Mouse (Mus musculus) megakaryocyte, embryonic 14.5 days (primary cell): Measurements from ENCODE around the gene Rbm8a. TPM values are rescaled to one million over a fixed set of nuclear protein-coding genes. Genes with fewer than 3 reads are reported as not detected.

ENCODE experiments used
- H3K27me3 ChIP-seq: replicated peaks from 2 replicates; pipeline ENCODE3; 2012; ENCODE audit warnings: inconsistent platforms
- H3K36me3 ChIP-seq: replicated peaks from 2 replicates; pipeline ENCODE3; 2012; ENCODE audit warnings: low read length, inconsistent platforms, mixed read lengths
- H3K4me1 ChIP-seq: 2 replicates; pipeline ENCODE4 v1.6.1; 2012; ENCODE audit warnings: inconsistent platforms
- H3K4me3 ChIP-seq: replicated peaks from 2 replicates; pipeline ENCODE3; 2012; ENCODE audit warnings: moderate library complexity, mild to moderate bottlenecking, inconsistent platforms
- H3K9me3 ChIP-seq: 2 replicates; pipeline ENCODE4 v1.6.1; 2012; ENCODE audit warnings: inconsistent platforms
- FLI1 ChIP-seq: IDR thresholded peaks from 2 replicates; pipeline ENCODE4 v1.6.1; 2012; ENCODE audit warnings: low read length, inconsistent platforms, mixed read lengths
- GATA1 ChIP-seq: IDR thresholded peaks from 3 replicates; pipeline ENCODE4 v1.6.1; 2012; ENCODE audit warnings: mixed read lengths, low read length, inconsistent platforms, borderline replicate concordance
- polyA plus RNA-seq: library from polyadenylated mRNA; stranded (reverse); fragments of >175 nt; gene quantifications from 2 replicates; pipeline ENCODE4 v1.2.3, GENCODE M21; 2012; ENCODE audit warnings: low replicate concordance; ENCODE audit not compliant: insufficient read depth

The Rbm8a gene
- polyA plus RNA-seq, 1 experiment, result 112 TPM

DNA sequence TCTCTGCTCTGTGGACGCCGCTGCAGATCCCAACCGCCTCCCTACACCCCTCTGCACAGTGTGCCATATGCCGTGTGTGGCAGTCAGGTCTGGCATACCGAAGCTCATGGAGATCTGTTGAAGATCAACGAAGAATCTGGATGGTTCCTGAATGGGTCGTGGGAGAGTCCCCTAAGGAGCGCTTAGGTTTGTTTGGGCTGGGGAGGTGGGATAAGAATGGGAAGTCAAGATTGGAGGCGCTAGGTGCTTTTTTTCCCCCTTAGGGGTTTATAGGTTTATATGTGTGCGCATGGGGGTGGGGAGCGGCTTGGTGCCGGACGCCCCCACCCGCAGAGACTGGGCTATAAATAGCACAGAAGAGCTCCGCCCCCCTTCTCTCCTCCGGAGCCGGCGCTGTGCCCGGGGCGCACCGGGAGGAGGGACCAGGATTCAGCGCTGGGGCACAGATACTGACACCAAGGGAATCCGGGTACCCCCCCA, 33.5 kb upstream of the Rbm8a start, which contains the start of gene Ankrd34a:
Gene Ankrd34a (plus strand): TSS at position 409 of the 480 bp plus-strand sequence.
- peak within 1 kb of the TSS; percentile 91 for H3K4me3 ChIP-seq
- TF ChIP-seq FLI1 (no peak), GATA1 (no peak)
- peaks cover 76% of the 10 kb centered on the region for H3K4me1 ChIP-seq
- H3K9me3 ChIP-seq, result no peaks in the 10 kb centered on the region
- peaks cover 53% of the 10 kb centered on the region for H3K27me3 ChIP-seq
- H3K36me3 ChIP-seq, result no peaks in the 10 kb centered on the region

DNA sequence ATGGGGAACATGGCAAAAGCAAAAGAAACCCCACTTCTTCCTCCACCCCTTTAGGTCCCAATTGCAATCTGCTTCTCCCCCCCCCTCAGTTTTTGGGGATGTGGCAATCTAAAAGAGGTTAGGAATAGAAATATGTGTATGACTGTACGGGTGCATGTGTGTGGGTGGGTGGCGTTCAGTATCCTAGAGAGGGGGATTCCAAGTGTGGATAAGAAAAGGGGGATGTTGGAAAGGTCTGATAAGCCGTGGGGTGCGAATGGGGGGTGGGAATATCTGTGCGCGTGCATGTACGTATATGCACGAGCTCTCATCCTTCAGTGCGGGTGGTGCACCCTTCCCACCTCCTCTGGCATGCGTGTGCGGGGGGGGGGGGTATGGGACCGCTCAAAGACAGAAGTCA, 32.9 kb upstream of the Rbm8a start:
- no peaks in the 10 kb centered on the region for H3K9me3 ChIP-seq
- no peaks in the 10 kb centered on the region for H3K36me3 ChIP-seq
- H3K4me1 ChIP-seq, result peaks cover 81% of the 10 kb centered on the region
- H3K27me3 ChIP-seq, result peaks cover 54% of the 10 kb centered on the region
- peak overlapping the region; percentile 91 for H3K4me3 ChIP-seq
- TF ChIP-seq FLI1 (no peak), GATA1 (no peak)

DNA sequence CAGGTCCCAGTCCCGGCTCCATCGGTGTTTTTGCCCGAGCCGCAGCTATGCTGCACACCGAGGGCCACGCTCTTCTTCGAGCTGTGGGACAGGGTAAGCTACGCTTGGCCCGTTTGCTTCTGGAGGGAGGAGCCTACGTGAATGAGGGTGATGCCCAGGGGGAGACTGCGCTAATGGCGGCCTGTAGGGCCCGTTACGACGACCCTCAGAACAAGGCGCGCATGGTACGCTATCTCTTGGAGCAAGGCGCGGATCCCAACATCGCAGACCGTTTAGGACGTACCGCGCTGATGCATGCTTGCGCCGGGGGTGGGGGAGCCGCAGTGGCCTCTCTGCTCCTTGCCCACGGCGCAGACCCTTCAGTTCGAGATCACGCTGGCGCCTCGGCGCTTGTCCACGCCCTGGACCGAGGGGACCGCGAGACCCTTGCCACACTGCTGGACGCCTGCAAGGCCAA, 32.3 kb upstream of the Rbm8a start:
- peaks cover 79% of the 10 kb centered on the region for H3K4me1 ChIP-seq

DNA sequence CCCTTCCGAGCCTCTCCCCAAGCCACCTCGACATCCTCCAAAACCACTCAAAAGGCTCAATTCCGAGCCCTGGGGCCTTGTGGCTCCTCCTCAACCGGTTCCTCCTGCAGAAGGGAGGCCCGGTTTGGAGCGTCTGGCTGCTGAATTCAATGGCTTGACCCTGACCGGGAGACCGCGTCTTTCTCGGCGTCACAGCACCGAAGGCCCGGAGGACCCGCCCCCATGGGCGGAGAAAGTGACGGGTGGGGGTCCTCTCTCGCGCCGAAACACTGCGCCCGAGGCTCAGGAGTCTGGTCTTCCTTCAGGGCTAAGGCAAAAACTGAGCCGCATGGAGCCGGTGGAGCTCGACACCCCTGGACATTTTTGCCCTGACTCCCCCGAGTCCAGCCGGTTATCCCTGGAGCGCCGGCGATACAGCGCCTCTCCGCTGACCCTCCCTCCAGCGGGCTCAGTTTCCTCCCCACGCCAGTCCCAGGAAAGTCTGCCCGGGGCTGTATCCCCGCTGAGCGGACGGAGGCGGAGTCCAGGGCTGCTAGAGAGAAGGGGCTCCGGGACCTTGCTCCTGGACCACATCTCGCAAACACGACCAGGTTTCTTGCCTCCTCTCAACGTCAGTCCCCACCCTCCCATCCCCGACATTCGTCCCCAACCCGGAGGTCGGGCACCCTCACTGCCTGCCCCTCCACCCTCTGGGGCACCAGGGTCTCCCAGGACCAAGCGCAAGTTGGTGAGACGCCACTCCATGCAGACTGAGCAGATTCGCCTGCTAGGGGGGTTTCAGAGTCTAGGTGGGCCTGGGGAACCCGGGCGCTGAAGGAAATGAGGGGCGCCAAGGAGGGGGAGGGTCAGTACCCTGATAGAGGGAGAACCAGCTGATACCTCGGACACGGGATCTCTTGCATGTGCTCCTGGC, 31.3 kb upstream of the Rbm8a start:
- H3K4me3 ChIP-seq, result peak overlapping the region; percentile 91
- no peaks in the 10 kb centered on the region for H3K9me3 ChIP-seq
- TF ChIP-seq FLI1 (no peak), GATA1 (no peak)
- H3K27me3 ChIP-seq, result peaks cover 67% of the 10 kb centered on the region
- H3K4me1 ChIP-seq, result peaks cover 73% of the 10 kb centered on the region
- H3K36me3 ChIP-seq, result no peaks in the 10 kb centered on the region

More for the DNA sequence above, 32.3 kb upstream of the Rbm8a start:
- Histone ChIP-seq H3K36me3 (no peaks in the 10 kb centered on the region), H3K9me3 (no peaks in the 10 kb centered on the region), H3K4me3 (peak overlapping the region; percentile 91), H3K27me3 (peaks cover 59% of the 10 kb centered on the region)
- TF ChIP-seq FLI1 (no peak), GATA1 (no peak)

DNA sequence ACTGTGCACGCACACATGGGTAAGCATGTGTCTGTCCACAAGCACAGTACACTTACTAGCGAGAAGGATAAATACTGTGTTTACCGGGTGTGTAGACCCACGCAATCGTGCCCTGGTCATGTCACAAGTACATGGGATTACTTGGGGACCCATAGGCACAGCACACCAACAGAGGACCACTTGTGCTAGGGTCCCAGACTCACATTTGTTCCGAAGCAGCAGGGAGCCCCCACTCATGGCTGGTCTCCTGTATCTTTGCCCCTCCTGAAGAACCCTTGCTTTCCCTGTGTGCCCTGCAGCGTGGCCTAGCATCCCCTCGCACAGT, 30.7 kb upstream of the Rbm8a start:
- Histone ChIP-seq H3K9me3 (no peaks in the 10 kb centered on the region), H3K4me3 (peak overlapping the region; percentile 72), H3K36me3 (no peaks in the 10 kb centered on the region), H3K27me3 (peaks cover 71% of the 10 kb centered on the region), H3K4me1 (peaks cover 72% of the 10 kb centered on the region)
- TF ChIP-seq GATA1 (no peak), FLI1 (no peak)

DNA sequence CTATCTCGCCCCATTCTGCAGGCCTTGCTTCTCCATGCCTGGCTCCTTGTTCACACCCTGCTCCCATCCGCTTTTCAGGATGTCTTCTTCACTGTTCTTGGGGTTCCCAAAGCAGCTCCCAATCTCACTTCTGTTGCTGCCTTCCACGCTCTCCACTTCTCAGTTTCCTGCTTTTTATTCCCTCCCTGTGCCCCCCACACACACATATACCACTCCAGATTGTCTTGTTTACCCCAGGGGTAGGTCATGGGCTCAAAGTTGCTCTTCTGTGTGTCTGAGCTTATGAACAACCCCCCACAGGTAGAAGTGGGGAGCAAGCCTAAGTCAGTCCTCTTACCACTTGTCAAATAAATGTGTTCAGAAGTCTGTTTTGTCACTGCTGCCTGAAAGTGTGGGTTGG, 30.3 kb upstream of the Rbm8a start:
- Histone ChIP-seq H3K36me3 (no peaks in the 10 kb centered on the region), H3K27me3 (peaks cover 71% of the 10 kb centered on the region), H3K4me1 (peaks cover 72% of the 10 kb centered on the region), H3K4me3 (no peak overlapping the region), H3K9me3 (no peaks in the 10 kb centered on the region)
- TF ChIP-seq FLI1 (no peak), GATA1 (no peak)

DNA sequence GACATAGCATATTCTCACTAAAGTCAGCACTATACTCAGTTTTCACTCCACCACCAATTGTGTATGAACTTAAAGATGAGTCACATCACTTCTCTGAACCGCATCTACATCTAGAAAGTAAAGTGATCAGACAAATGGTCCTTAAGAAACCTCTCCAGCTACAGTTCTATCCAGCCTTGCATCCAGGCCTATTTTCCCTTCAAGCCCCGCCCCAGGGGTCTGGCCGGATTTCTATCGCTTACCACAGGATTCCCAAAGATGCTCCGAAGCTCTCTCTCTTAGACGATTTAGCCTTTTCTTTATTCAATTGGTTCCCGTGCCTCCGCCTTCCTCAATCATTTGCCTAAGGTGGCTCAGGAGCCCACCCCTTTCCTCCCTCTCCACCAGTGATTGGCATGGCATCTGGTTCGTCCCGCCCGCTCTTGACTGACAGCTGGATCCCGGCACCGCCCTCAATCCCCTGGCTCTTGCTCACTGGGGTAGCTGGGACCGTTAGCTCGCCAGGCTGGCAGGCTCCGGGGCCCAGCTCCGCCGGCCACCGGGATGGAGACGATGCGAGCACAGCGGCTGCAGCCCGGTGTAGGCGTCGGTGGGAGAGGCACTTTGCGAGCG, 29.0 kb upstream of the Rbm8a start, which contains the start of gene Lix1l:
Gene Lix1l (plus strand): TSS at position 511 of the 612 bp plus-strand sequence.
- Histone ChIP-seq H3K27me3 (peaks cover 69% of the 10 kb centered on the region), H3K36me3 (no peaks in the 10 kb centered on the region), H3K4me3 (peak within 1 kb of the TSS; percentile 93), H3K9me3 (no peaks in the 10 kb centered on the region), H3K4me1 (peaks cover 70% of the 10 kb centered on the region)
- no peak for TF ChIP-seq GATA1
- no peak for TF ChIP-seq FLI1

DNA sequence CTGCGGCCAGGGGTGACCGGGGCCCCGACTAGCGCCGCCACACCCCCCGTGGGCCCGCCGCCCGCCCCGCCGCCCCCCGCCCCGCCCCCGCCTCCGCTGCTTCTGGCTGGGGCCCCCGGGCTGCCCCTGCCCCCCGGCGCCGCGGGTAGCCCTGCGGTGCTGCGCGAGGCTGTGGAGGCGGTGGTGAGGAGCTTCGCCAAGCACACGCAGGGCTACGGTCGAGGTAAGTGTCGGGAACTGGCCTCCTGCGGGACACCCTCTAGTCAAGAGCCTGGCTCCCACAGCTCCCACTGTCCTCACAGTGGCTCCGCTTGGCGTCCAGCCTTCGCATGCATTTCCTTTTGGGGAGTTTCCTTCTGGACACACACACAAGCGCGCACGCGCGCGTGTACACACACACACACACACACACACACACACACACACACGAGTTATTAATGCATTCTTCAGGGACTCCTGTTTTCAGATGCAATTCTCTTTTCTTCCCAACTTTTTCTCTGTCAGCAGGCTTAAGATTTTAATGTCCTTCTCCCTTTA, 28.4 kb upstream of the Rbm8a start:
- Histone ChIP-seq H3K27me3 (peaks cover 63% of the 10 kb centered on the region), H3K4me1 (peaks cover 64% of the 10 kb centered on the region)

DNA sequence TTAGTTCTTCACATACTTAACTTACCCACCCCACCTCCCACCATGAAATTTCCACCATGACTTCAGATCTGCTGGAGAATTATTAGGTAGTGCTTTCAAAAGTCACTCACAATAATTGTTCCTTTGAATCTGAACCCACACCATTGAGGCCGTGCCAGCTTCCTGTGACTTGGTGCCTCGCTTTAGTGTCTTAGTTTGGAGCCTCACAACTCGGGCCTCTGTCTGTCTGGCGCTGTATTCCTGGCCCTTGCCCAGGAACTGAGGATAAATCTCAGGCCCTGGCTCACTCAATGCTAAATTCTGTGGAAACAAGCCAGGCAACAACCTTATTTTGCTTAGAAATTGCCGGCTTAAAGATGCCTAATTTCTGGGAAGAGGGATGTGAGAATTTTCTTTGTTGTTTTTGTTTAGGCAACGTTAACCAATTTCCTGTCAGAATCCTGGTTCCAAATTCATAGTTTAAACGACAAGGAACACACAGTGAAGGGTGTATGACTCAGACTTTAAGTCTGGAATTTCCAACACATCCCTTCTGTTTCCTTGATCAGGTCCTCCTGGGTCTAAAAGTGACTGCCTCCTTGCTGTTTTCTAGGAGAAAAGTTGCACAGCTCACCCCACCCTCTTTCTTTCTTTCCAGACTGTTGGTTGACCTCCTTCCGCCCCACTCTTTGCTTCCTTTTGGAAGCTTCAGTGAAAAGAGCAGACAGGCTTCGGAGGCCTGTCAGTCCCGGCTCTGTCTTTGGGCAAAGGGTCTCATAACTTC, 27.6 kb upstream of the Rbm8a start:
- Histone ChIP-seq H3K9me3 (no peaks in the 10 kb centered on the region), H3K4me1 (peaks cover 56% of the 10 kb centered on the region), H3K4me3 (no peak overlapping the region), H3K36me3 (no peaks in the 10 kb centered on the region), H3K27me3 (peaks cover 55% of the 10 kb centered on the region)
- TF ChIP-seq GATA1, result no peak
- no peak for TF ChIP-seq FLI1

More for the DNA sequence above, 28.4 kb upstream of the Rbm8a start:
- Histone ChIP-seq H3K36me3 (no peaks in the 10 kb centered on the region), H3K4me3 (peak overlapping the region; percentile 93), H3K9me3 (no peaks in the 10 kb centered on the region)
- TF ChIP-seq GATA1, result no peak

DNA sequence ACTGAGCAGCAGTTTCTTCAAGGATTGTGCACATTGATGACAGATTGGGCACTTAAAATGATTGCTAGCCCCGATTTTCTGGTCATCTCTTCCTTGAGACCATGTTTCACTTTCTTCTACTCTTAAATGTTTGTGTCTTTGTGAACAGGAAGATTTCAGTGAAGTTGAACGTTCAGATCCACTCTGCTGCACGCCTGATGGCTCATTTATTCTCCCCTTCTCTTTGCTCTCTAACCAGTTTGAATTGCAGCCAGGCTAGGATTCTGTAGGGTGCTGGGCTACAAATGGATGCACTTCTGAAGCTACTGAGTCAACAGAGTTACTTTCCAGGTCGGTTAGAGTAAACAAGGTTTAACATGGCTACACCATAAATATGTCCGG, 27.0 kb upstream of the Rbm8a start:
- Histone ChIP-seq H3K4me1 (peaks cover 50% of the 10 kb centered on the region), H3K9me3 (no peaks in the 10 kb centered on the region), H3K36me3 (no peaks in the 10 kb centered on the region), H3K27me3 (peaks cover 50% of the 10 kb centered on the region), H3K4me3 (no peak overlapping the region)
- TF ChIP-seq FLI1, result no peak
- TF ChIP-seq GATA1, result no peak
